Mouse (Mus musculus) hindbrain, postnatal 0 days (tissue): ENCODE data around the gene Cdk2ap1. TPM values are rescaled to one million over a fixed set of nuclear protein-coding genes. Genes with fewer than 3 reads are reported as not detected.
"Not testable (repeated sequence)": the region's sequence is repeated elsewhere in the genome, so short reads cannot be mapped to it uniquely, and the experiment has no call there.

ENCODE experiments used
- ATAC-seq: fragments of 200-750 bp; cut with Nextera tagmentation; 2 replicates; pipeline ENCODE4 v1.8.0; 2017; ENCODE audit warnings: mild to moderate bottlenecking, moderate TSS enrichment, moderate library complexity
- DNase-seq: peaks from one replicate; pipeline ENCODE4 v3.0.0-alpha.2; 2015; ENCODE audit warnings: low spot score
- H3K27ac ChIP-seq: fragments of 300-500 bp; sonication (generic); 2 replicates; pipeline ENCODE4 v1.5.1; 2014; ENCODE audit warnings: mild to moderate bottlenecking
- H3K27me3 ChIP-seq: fragments of 300-500 bp; sonication (generic); 2 replicates; pipeline ENCODE4 v1.6.1; 2014; ENCODE audit warnings: low read length, mixed read lengths; ENCODE audit not compliant: insufficient read depth
- H3K36me3 ChIP-seq: fragments of 300-500 bp; sonication (generic); 2 replicates; pipeline ENCODE4 v1.6.1; 2014; ENCODE audit warnings: low read length, mixed read lengths; ENCODE audit not compliant: insufficient read depth
- H3K4me1 ChIP-seq: fragments of 300-500 bp; sonication (generic); 2 replicates; pipeline ENCODE4 v1.6.1; 2014; ENCODE audit warnings: antibody characterized with exemption, low read length, mixed read lengths; ENCODE audit not compliant: insufficient read depth
- H3K4me2 ChIP-seq: fragments of 300-500 bp; sonication (generic); 2 replicates; pipeline ENCODE4 v1.6.1; 2014; ENCODE audit warnings: low read depth, mild to moderate bottlenecking, low read length, moderate library complexity, mixed read lengths
- H3K4me3 ChIP-seq: fragments of 300-500 bp; sonication (generic); 2 replicates; pipeline ENCODE4 v1.5.1; 2014; ENCODE audit warnings: low read length
- H3K9ac ChIP-seq: fragments of 300-500 bp; sonication (generic); replicated peaks from 2 replicates; pipeline ENCODE4 v1.6.1; 2014; ENCODE audit warnings: mild to moderate bottlenecking, low read length, moderate library complexity, mixed read lengths
- H3K9me3 ChIP-seq: fragments of 300-500 bp; sonication (generic); 2 replicates; pipeline ENCODE4 v1.6.1; 2016; ENCODE audit warnings: low read length, mixed read lengths
- CTCF ChIP-seq: IDR thresholded peaks from 2 replicates; pipeline ENCODE4 v1.5.1; 2016; ENCODE audit warnings: antibody characterized with exemption, control low read depth, low read depth
- WGBS: fragments of 180-500 bp; shearing (Covaris S2); extraction: QIAGEN DNeasy Blood & Tissue Kit; methylation state at CpG from one replicate; pipeline ENCODE4 v1.1.7; 2014; 5-methylcytosine and 5-hydroxymethylcytosine counted together
- polyA plus RNA-seq: library from polyadenylated mRNA; unstranded; fragments of >200 nt; fragmentation: Nextera tagmentation; extraction: Ambion mirVana; gene quantifications from 2 replicates; pipeline ENCODE4 v1.2.1, GENCODE M21; 2015
- total RNA-seq: library from RNA; depleted of rRNA; stranded (reverse); fragments of >200 nt; gene quantifications from 2 replicates; pipeline ENCODE4 v1.2.3, GENCODE M21; 2014; rRNA removed

Gene Cdk2ap1
- 209 and 223 TPM in 2 replicates for total RNA-seq
- polyA plus RNA-seq, result 102 and 109 TPM in 2 replicates

- H3K36me3 ChIP-seq, H3K9ac ChIP-seq, H3K4me2 ChIP-seq, DNase-seq, H3K4me3 ChIP-seq, H3K27me3 ChIP-seq, ATAC-seq, H3K9me3 ChIP-seq, H3K27ac ChIP-seq, H3K4me1 ChIP-seq: not testable (repeated sequence)
- 94% methylated on average over 5 of the region's 5 CpGs for WGBS
Measured at GRCm38 (mm10) chr5:124362982-124363381, at the start of gene Cdk2ap1. Gene Cdk2ap1 (minus strand): TSS chr5:124363082.

GRCm38 (mm10) chr5:124412163-124412562, 49.3 kb upstream of the Cdk2ap1 start:
- ATAC-seq (no peak), DNase-seq (no peak)
- Histone ChIP-seq H3K36me3 (peaks cover 35% of the 10 kb centered on the region), H3K9ac (no peak overlapping the region), H3K9me3 (no peaks in the 10 kb centered on the region), H3K27ac (no peak overlapping the region), H3K4me3 (no peak overlapping the region), H3K27me3 (no peaks in the 10 kb centered on the region), H3K4me1 (no peaks in the 10 kb centered on the region), H3K4me2 (no peak overlapping the region)
- no peak for TF ChIP-seq CTCF
- WGBS, result 92% methylated on average over 5 of the region's 5 CpGs

GRCm38 (mm10) chr5:124410808-124411207, 47.9 kb upstream of the Cdk2ap1 start:
- Histone ChIP-seq H3K27me3 (no peaks in the 10 kb centered on the region), H3K36me3 (peaks cover 40% of the 10 kb centered on the region), H3K9me3 (no peaks in the 10 kb centered on the region), H3K4me1 (no peaks in the 10 kb centered on the region), H3K27ac (no peak overlapping the region), H3K4me2 (no peak overlapping the region), H3K9ac (no peak overlapping the region), H3K4me3 (no peak overlapping the region)
- TF ChIP-seq CTCF, result 0 out of 2 replicates have a peak, but pooled peaks have one; percentile 20
- DNase-seq (peak; percentile 10), ATAC-seq (no peak)
- 78% methylated on average over 3 of the region's 3 CpGs for WGBS

GRCm38 (mm10) chr5:124393726-124394125, 30.8 kb upstream of the Cdk2ap1 start:
- TF ChIP-seq CTCF, result no peak
- 88% methylated on average over 7 of the region's 7 CpGs for WGBS
- H3K27me3 ChIP-seq, result no peaks in the 10 kb centered on the region
- H3K9ac ChIP-seq, result no peak overlapping the region
- H3K36me3 ChIP-seq, result peaks cover 67% of the 10 kb centered on the region
- DNase-seq (no peak), ATAC-seq (no peak)
- no peaks in the 10 kb centered on the region for H3K9me3 ChIP-seq
- H3K4me2 ChIP-seq, result no peak overlapping the region
- no peaks in the 10 kb centered on the region for H3K4me1 ChIP-seq
- no peak overlapping the region for H3K27ac ChIP-seq
- no peak overlapping the region for H3K4me3 ChIP-seq

- no peaks in the 10 kb centered on the region for H3K4me1 ChIP-seq
- H3K9me3 ChIP-seq, result no peaks in the 10 kb centered on the region
- no peak for TF ChIP-seq CTCF
- no peak overlapping the region for H3K4me3 ChIP-seq
- ATAC-seq, result no peak
- H3K4me2 ChIP-seq, result no peak overlapping the region
- peaks cover 69% of the 10 kb centered on the region for H3K36me3 ChIP-seq
- no peak overlapping the region for H3K9ac ChIP-seq
- 96% methylated on average over 4 of the region's 4 CpGs for WGBS
- H3K27me3 ChIP-seq, result no peaks in the 10 kb centered on the region
- no peak for DNase-seq
- no peak overlapping the region for H3K27ac ChIP-seq
Measured at GRCm38 (mm10) chr5:124392412-124392811, 29.5 kb upstream of the Cdk2ap1 start.

- no peaks in the 10 kb centered on the region for H3K4me1 ChIP-seq
- H3K9ac ChIP-seq, result no peak overlapping the region
- H3K4me2 ChIP-seq, result no peak overlapping the region
- peaks cover 65% of the 10 kb centered on the region for H3K36me3 ChIP-seq
- TF ChIP-seq CTCF, result peak; percentile 63
- ATAC-seq (no peak), DNase-seq (peak; percentile 46)
- WGBS, result 67% methylated on average over 5 of the region's 5 CpGs
- H3K27me3 ChIP-seq, result no peaks in the 10 kb centered on the region
- H3K4me3 ChIP-seq, result no peak overlapping the region
- H3K9me3 ChIP-seq, result no peaks in the 10 kb centered on the region
- H3K27ac ChIP-seq, result no peak overlapping the region
Measured at GRCm38 (mm10) chr5:124387932-124388331, 25.1 kb upstream of the Cdk2ap1 start.

GRCm38 (mm10) chr5:124380121-124380520, 17.2 kb upstream of the Cdk2ap1 start:
- TF ChIP-seq CTCF, result no peak
- no peak overlapping the region for H3K4me3 ChIP-seq
- WGBS, result 96% methylated on average over 1 of the region's 1 CpGs
- no peak overlapping the region for H3K9ac ChIP-seq
- H3K27ac ChIP-seq, result no peak overlapping the region
- H3K9me3 ChIP-seq, result no peaks in the 10 kb centered on the region
- no peak overlapping the region for H3K4me2 ChIP-seq
- no peaks in the 10 kb centered on the region for H3K4me1 ChIP-seq
- ATAC-seq (no peak), DNase-seq (no peak)
- no peaks in the 10 kb centered on the region for H3K27me3 ChIP-seq
- H3K36me3 ChIP-seq, result peaks cover 64% of the 10 kb centered on the region
